Mouse (Mus musculus): ENCODE measurements around the gene Mapkapk2. TPM values are rescaled to one million over a fixed set of nuclear protein-coding genes. Genes with fewer than 3 reads are reported as not detected.
A peak's percentile ranks its signal among the peaks of the same experiment; 100 is the strongest.

Mapkapk2 gene
- total RNA-seq, 2 experiments from 2014 or later, result 209 to 221 TPM

DNA sequence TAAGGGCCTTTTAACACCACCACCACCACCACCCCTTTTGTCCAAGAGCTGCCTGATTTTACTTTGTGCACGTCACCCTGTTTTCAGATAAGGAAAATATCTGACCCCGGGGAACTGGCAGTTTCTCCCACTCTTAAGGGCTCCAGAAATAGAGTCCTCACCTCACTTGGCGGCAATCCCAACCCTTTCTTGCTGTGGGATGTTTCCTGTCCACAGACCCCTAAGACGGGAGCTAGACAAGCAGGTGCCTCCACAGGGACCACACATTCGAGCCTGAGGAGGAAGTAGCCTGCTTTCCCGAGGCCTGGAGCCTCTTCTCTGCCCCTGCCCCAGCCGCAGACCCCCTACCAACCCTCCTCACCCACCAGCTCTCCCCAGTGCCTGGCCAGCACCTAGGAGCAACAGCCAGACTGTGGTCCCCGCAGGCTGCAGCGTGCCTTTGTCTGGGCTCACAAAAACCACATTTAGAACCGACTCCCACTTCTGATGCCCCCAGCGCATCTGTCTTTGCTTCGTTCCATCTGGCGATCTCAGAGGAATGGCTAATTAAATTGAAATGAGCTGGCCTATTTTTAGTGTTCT is 18.9 kb upstream of the Mapkapk2 start:
- DNase-seq, result peak; percentile 59 to 70
- intact Hi-C loops (cut with DNase I), result loop anchor here (2.0 to 10.0 kb wide), 3 partner anchors 22 to 144 kb away; partner anchors contain the start of gene Dyrk3

DNA sequence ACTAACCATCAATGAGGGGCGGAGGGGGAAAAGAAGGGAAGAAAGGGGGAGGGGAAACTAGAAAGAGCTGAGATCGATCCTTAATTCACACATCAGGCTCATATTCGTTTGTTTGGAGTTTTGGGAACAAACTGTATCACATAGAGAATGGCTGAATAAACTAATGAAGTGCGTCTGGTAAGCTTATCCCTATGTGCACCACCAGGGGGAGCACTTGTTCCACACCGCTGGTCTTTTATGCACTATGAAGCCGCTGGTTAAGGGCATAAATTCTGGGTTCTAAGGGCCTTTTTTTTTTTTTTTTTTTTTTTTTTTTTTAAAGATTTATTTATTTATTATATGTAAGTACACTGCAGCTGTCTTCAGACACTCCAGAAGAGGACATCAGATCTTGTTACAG is 18.3 kb upstream of the Mapkapk2 start:
- peak; percentile 75 to 82 for DNase-seq

DNA sequence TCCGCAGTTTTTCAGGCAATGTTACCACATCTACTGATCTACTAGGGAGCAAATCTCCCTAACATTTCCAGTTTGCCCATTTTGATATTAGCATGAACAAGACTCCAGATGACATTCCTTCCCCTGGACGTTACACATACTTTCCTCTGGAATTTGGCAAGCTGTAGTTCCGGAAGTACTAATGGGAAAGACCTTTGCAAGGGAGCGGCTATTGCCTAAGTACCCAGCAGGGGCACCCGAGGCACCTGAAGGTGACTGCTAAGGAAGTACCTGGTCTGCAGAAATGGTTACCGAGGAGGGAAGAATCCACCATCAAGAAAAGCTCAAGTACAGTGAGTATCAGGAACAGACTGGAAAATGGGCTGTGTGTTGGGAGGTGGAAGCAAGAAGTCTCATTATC is 14.9 kb upstream of the Mapkapk2 start:
- peak in 1 of 2 experiments; percentile 63 for DNase-seq
- intact Hi-C loops (cut with DNase I), result loop anchor here (10.0 kb wide), 1 partner anchor 128 kb away; no protein-coding TSS in a partner anchor

More for the DNA sequence above, 18.3 kb upstream of the Mapkapk2 start:
- intact Hi-C loops (cut with DNase I), result loop anchor here (2.0 to 10.0 kb wide), 3 partner anchors 23 to 145 kb away; partner anchors contain the start of gene Dyrk3

DNA sequence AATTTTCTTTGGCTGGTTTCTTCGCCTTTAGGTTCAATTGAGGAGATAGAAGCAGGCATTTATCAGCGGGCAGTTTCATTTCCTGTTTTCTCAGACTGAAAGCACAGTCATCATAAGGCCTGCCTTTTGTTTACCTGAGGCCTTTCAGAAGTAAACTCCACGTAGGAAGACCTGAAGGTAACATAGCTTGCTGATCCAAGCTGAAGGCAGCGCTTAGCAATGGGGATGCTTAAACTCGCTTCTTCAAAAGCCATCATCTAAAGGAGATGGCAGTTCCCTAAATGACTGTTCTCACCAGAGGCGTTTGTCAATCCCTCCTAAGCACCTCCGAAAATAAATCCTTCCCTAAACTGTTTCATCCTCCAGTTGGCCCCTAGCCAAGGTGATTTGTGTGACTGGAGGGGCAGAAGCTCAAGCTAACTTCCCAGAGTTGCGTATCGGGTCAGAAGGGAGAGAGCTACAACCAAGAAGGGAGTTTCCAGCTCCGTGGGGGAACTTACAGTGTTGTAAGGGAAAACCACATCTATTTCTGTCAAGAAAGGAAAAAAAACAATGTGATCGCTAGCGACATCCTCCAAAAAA is 13.0 kb upstream of the Mapkapk2 start:
- DNase-seq, result peak; percentile 47 to 65
- intact Hi-C loops (cut with DNase I), result loop anchor here (10.0 kb wide), 1 partner anchor 126 kb away; no protein-coding TSS in a partner anchor

DNA sequence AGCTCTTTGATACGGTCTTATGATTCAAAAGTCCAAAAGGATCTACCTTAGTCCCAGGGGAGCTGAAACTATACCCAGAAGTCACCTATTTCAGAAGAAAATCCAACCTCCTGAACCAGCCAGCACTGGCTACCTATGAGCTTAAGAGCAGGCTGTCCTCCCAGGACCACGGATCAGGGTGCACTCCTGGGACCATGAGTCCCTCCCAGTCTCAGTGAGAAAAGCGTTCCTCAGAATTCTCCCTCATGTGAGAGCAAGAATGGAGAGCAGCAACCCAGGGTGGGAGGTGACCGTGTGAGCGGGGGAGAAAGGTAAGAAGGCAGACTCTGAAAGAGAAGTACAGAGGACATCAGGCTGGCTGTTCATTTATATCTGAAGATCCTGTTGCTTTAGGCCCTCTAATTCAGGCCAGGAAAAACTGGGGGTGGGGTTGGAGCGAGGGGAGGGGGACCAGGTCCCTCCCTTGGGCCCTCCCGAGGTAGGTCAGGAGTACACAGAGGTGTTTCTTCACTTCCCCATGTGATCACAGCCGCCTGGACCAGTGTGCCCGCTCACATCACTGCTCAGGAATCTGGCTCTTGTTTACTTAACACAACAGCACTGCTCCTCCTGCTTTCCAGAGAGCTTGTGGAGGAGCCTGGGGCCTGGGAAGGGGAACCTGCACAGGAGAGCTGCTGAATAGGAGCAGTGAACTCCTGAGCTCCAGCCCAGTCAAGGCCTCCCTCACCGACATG is 10.1 kb upstream of the Mapkapk2 start:
- peak in 1 of 2 experiments; percentile 20 for DNase-seq
- intact Hi-C loops (cut with DNase I), result no loop called here

DNA sequence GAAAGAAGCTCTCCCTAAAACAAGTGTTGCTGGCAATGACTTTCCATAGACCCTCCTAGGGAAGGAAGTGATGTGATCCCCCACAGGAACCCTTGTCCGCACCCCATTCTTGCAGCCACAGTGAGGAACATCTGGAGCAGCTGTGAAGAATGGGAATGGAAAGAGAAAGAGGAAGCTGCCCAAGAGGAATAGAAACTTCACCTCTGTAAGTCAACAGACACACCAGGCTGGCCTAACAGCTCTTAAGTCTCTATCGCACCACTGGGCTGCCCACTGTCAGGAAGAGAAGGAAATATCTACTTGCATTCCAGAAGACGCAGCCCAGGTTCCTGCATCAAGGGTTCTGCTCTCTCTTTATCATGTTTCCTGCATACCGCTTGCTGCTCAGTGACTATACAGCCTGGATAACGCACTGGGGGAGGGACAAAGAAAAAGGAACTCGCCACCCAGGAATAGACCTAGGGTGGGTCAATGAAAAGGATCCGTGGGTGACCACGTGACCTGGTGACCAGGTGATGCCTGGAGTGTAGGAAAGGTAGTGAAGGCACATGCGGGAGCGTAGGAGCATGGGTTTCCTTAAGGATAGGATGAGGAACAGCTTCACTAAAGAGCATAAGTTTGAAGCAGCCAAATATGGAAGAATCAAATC is 6.3 kb upstream of the Mapkapk2 start:
- no peak for DNase-seq
- intact Hi-C loops (cut with DNase I), result no loop called here

DNA sequence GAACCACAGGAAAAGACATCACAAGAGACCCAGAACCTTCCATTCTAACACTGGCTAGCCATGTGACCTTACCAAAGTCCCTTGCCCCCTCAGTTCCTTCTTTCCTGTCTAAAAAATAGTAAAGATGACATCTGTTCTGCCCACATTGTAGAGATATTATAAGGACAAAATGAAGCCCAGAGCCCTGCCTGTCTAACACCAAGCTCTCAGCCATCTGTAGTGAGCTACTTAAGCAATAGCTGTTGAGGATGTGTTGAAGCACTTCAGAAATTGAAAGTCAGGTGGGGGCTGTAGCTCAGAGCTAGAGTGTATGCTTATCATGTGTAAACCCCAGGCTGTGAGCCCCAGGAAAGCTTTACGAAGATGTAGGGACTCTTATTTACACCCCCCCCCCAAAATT is 3.2 kb upstream of the Mapkapk2 start:
- DNase-seq, result no peak

DNA sequence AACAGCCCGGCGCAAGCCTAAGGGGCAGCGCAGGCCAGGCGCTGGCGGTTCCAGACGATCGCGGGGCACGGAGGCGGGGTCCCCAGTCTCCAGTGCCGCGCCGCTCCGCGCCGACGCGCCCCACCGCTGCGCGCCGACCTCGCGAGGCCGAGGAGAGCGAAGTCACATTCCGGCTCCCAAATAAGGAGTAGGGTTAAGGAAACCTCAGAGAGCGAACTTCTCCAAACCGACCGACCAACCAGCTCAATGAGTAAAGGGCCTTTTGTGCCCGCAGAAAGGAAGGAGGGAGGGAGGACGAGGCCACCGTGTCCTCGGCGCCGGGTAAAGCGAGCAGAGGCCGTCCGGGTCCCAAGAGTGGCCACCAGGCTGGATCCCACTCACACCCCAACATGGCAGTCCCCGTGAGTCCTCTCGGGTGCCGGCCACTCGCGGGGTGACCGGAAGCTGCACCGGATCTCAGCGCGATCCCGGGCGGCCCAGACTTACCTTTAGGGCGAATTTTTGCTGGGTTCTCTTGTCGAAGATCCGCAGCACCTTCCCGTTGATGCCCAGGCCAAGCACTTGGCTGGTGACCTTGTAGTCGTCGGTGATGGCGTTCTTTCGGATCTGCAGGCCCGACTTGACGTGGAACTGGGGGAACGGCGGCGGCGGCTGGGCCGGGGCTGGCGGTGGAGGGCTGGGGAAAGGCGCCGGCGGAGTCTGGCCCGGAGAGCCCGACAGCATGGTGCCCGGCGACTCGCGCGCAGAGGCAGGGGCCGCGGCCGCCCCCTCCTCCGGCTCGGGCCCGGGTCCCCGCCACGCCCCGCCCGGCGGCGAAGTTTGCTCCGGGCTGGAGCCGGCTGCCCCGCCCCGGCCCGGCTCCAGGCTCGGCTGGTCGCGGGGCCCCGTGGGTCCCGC is 575 bp downstream of the Mapkapk2 start:
- peak; percentile 71 to 74 for DNase-seq
- intact Hi-C loops (cut with DNase I), result loop anchor here (2.0 kb wide), 1 partner anchor 36 kb away; no protein-coding TSS in a partner anchor

More for the DNA sequence above, 3.2 kb upstream of the Mapkapk2 start:
- intact Hi-C loops (cut with DNase I), result no loop called here

DNA sequence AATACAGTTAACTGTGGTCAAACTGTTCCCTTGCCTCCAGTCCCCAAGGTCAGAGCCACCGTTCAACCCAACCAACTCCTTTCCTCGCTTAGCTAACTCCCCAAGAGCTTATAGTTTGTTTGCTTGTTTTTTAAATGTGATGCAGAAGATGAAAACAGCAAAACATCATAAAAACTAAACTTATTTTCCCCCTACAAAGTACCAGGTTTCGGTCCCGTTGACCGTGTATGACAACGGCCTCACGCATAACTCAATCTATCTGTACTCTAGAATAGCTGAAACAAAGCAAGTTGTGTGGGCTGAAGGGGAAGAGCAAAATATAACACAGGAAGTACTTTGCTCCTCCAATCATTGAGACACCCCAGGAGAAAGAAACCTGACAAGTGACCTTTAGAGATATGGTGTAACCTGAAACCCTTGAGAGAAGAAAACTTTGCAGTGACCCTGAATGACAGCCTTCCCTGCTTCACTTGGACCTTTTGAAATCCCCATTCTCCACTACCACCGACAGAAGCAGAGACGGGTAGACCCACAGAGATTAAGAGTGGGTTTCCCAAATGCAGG is 1.4 kb downstream of the Mapkapk2 start:
- DNase-seq, result no peak
- intact Hi-C loops (cut with DNase I), result loop anchor here (2.0 kb wide), 1 partner anchor 35 kb away; no protein-coding TSS in a partner anchor

DNA sequence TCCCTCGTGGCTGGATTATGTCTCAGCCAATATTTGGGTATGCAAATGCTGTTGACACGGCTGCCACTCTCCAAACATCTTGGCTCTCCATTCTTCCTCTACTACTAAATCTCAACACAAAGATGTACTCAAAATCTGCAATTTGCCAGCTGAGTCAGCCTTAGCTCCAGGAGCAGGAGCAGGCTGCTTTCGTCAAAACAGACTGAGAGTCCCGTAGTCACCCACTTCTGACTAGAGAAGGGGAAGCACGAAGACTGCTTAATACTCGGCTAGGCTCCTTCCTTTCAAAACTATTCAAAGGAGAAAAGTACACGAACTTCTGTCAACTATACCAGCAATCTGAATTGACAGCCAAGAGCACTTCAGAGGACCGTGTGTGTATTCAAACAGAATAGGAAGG is 2.1 kb downstream of the Mapkapk2 start:
- intact Hi-C loops (cut with DNase I), result no loop called here
- no peak for DNase-seq

DNA sequence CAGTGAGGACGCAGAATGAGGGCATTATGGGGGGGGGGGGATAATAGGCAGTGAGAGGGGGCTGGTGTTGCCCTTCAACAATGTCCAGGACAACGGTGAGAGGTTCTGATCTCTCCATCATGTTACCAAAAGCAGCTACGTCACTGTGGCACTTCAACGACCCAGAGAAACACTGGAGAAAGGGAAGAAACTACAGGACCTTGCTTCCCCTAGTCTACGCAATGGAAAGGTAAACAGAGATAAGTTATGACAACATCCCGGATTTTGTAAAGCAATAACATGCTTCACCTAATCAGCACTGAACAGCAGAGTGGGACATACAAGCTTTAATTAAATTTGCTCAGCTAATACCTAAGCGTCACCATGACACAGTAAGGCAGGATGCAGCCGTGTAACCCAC is 3.7 kb downstream of the Mapkapk2 start:
- intact Hi-C loops (cut with DNase I), result no loop called here
- no peak for DNase-seq

DNA sequence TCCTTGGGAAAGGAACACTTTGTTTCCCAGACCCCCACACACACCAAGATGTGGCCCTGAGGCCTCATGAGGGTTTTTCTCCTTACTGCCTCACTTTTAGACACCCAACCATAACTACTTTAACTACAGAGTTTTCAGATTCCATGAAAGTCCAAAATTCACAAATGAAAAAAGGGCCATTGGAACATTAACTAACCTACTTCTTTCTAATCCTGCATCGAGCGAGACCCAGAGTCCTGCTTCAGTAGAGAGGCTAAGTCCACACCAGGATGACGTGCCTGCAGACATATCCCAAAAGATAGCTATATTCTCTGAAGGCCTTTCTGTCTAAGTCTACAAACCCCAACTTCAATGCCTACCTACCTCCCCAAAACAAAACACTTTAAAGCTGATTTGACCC is 4.8 kb downstream of the Mapkapk2 start:
- intact Hi-C loops (cut with DNase I), result no loop called here
- no peak for DNase-seq

DNA sequence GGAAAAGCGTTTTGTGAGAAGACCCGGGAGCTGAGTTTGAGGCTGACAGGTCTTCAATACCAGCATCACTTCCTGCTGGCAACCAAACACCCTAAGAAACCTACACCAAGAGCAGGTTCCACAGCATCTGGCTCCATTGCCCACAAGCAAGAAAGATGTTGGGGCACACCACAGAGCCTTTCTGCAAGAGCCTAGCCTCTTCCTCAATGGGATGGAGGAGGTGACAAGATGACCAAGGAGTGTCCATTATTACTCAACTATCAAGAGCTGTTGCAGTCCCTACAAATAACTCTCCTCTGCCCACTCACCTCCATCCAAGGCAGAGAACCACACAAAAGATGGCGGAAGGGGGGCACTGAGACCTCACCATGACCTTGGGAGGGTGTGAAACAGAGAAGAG is 5.5 kb downstream of the Mapkapk2 start:
- intact Hi-C loops (cut with DNase I), result no loop called here
- no peak for DNase-seq

DNA sequence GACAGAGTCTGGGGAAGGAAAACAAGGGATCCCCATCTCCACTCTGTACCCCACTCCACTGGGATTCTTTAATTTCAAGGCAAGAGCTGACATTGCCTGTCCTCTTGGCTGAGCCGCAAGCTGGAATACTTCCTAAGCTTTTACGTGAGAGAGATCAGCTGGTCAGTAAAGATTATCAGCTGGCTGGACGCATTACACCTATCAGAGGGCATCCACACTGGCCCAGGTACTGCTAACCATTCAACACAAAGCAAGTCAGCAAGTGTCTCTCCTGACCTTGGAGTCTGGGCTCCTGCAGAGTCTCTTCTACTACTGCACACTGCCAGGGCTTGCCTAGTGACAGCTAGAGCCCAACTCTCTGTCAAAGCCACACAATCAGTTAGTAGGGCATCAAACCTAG is 6.1 kb downstream of the Mapkapk2 start:
- intact Hi-C loops (cut with DNase I), result no loop called here

DNA sequence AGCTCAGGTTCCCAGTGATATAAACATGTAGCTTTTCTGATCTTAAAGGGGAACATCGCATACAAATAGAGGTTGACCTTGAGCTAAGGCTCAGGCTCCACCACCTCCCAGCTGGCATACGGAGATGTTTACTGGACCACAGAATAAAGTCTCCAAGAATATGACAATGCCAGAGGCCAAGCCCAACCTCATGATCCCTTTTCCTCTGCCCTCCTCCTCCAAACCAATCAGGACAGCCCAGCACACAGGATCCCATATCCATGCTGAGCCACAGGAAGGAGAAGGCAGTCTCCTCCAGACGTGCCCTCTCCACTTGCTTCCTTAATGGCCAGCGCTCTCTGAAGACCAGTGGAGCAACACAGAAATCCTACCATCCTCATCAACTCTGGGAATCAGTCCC is 6.7 kb downstream of the Mapkapk2 start:
- DNase-seq, result no peak
- intact Hi-C loops (cut with DNase I), result no loop called here

More for the DNA sequence above, 6.1 kb downstream of the Mapkapk2 start:
- no peak for DNase-seq

DNA sequence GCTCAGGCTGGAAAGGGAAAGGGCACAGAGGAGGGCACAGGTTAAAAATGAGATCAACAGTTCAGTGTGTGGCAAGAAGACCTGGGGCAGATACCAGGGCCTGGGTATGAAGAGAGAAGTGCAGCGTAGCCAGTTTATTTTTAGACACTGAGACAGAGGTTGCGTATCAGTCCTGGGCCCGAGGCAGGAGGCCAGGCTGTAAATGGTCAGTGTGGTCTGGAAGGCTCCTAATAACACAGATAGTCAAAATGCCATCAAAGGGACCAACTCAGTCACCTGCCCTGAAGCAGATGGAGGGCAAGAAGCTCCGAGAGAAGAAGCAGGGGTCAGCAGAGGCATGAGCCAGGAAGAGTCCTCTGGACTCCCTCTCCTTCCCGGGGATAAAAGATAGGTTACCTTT is 7.4 kb downstream of the Mapkapk2 start:
- DNase-seq, result peak in 1 of 2 experiments; percentile 47
- intact Hi-C loops (cut with DNase I), result no loop called here

DNA sequence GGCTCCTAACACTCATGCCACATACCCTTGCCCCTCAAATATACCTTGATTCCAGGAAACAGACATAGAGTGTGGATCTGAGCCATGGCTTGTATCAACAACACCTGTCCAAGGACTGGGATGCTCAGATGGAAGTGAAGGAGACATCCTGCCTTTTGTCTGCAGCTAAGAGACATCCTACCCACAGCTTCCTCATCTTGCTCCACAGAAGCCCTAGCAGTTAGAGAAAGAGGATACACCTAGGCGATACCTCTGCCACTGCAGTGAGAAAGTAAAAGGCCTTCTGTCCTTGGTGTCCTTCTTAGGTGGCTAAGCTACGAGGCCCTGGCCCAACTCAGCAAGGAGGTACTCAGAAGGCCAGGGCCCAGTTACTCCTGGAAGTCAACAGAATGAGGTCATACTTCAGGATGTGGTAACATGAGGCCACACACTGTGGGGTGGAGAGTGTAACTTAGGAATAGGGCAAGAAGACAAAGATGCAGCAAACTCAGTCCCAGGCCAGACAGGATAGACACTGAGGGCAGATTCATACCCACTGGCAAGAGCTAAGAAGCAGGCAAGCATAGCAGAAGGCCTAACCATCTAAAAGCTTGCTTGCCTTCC is 8.0 kb downstream of the Mapkapk2 start:
- intact Hi-C loops (cut with DNase I), result no loop called here
- DNase-seq, result no peak

DNA sequence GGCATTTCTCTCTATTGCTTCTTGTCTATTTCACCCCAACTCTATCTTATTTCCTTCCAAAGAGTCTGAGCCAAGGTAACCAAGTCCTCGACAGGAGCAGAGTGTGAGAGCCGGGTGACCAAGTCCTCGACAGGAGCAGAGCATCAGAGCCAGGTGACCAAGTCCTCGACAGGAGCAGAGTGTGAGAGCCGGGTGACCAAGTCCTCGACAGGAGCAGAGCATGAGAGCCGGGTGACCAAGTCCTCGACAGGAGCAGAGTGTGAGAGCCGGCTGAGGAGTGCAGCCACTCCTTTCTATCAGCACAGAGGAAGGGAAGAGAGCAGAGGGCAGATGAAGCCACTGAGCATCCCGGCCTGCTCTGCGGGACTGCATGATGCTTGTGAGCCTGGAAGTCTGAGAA is 9.1 kb downstream of the Mapkapk2 start:
- intact Hi-C loops (cut with DNase I), result no loop called here
- DNase-seq, result no peak

DNA sequence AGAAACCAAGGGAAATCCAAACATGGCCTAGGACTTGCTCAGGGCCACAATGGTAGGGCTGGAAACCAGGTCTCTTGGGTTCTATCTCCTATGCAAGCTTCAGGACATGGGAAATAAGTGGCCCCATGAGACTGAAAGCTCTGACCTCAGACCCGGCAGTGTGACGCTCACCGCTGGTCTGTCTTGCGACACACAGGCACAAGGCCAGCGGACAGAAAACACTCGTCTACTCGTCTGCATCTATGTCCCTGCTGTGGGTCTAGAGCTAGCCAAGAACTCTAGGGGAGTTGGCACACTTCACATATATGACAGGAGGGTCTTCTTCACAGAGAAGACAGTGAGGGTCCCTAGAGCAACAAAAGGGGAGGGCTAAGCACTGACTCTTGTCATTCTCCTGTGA is 10.7 kb downstream of the Mapkapk2 start:
- intact Hi-C loops (cut with DNase I), result no loop called here
- peak; percentile 61 to 69 for DNase-seq

All from heart, postnatal 14 days (tissue).